Mouse (Mus musculus) heart, embryonic 16.5 days (tissue): ENCODE measurements around the gene Gpbar1. TPM values are rescaled to one million over a fixed set of nuclear protein-coding genes. Genes with fewer than 3 reads are reported as not detected.
A peak's percentile ranks its signal among the peaks of the same experiment; 100 is the strongest.

Experiments used
- ATAC-seq: fragments of 200-750 bp; cut with Nextera tagmentation; replicated peaks from 2 replicates; pipeline ENCODE4 v1.8.0; 2017; ENCODE audit warnings: moderate number of reproducible peaks; ENCODE audit not compliant: insufficient read depth, low FRiP score; ENCODE audit errors: extremely low read depth
- H3K27ac ChIP-seq: fragments of 300-500 bp; sonication (generic); 2 replicates; pipeline ENCODE4 v1.5.1; 2014; ENCODE audit warnings: mild to moderate bottlenecking, low read length, control low read depth, moderate library complexity
- H3K27me3 ChIP-seq: fragments of 300-500 bp; sonication (generic); 2 replicates; pipeline ENCODE4 v1.6.1; 2014; ENCODE audit warnings: low read length, mixed read lengths; ENCODE audit not compliant: control insufficient read depth, insufficient read depth
- H3K36me3 ChIP-seq: fragments of 300-500 bp; sonication (generic); 2 replicates; pipeline ENCODE4 v1.6.1; 2014; ENCODE audit not compliant: control insufficient read depth, insufficient read depth
- H3K4me1 ChIP-seq: fragments of 300-500 bp; sonication (generic); 2 replicates; pipeline ENCODE4 v1.6.1; 2014; ENCODE audit warnings: low read length, mixed read lengths; ENCODE audit not compliant: control insufficient read depth, insufficient read depth
- H3K4me2 ChIP-seq: fragments of 300-500 bp; sonication (generic); 2 replicates; pipeline ENCODE4 v1.6.1; 2014; ENCODE audit warnings: low read depth, mild to moderate bottlenecking, control low read depth, low read length
- H3K4me3 ChIP-seq: fragments of 300-500 bp; sonication (generic); 2 replicates; pipeline ENCODE4 v1.5.1; 2014; ENCODE audit warnings: mild to moderate bottlenecking, control low read depth, low read length
- H3K9ac ChIP-seq: fragments of 300-500 bp; sonication (generic); 2 replicates; pipeline ENCODE4 v1.6.1; 2014; ENCODE audit warnings: low read length, control low read depth
- H3K9me3 ChIP-seq: fragments of 300-500 bp; sonication (generic); replicated peaks from 2 replicates; pipeline ENCODE4 v1.6.1; 2016; ENCODE audit warnings: low read length; ENCODE audit not compliant: control insufficient read depth
- whole genome bisulfite sequencing: fragments of 180-500 bp; shearing (Covaris S2); extraction: QIAGEN DNeasy Blood & Tissue Kit; methylation state at CpG from one replicate; pipeline ENCODE4 v1.1.7; 2014; 5-methylcytosine and 5-hydroxymethylcytosine counted together
- polyA plus RNA-seq: library from polyadenylated mRNA; unstranded; fragments of >200 nt; fragmentation: Nextera tagmentation; extraction: Ambion mirVana; gene quantifications from 2 replicates; pipeline ENCODE4 v1.2.1, GENCODE M21; 2015

Gpbar1 gene
- polyA plus RNA-seq, 1 experiment from 2014 or later = 0.30 TPM

- peak overlapping the region; percentile 9; the same call in 1 of the 2 replicates for H3K4me3 ChIP-seq
Measured at GRCm38 (mm10) chr1:74240311-74240710, 38.0 kb upstream of the Gpbar1 start.

GRCm38 (mm10) chr1:74240832-74241231, 37.5 kb upstream of the Gpbar1 start:
- ATAC-seq = no peak
- no peaks in the 10 kb centered on the region for H3K27me3 ChIP-seq
- H3K4me1 ChIP-seq = peaks cover 52% of the 10 kb centered on the region
- peak overlapping the region; percentile 82 for H3K27ac ChIP-seq
- H3K9ac ChIP-seq = peak overlapping the region; percentile 34
- H3K9me3 ChIP-seq = no peaks in the 10 kb centered on the region
- WGBS = 31% methylated on average over 4 of the region's 4 CpGs
- no peak overlapping the region for H3K4me3 ChIP-seq
- H3K36me3 ChIP-seq = 0 out of 2 replicates have a peak, but pooled peaks cover under 1% of the 10 kb centered on the region
- peak overlapping the region; percentile 77 for H3K4me2 ChIP-seq

More at GRCm38 (mm10) chr1:74240311-74240710, 38.0 kb upstream of the Gpbar1 start:
- Histone ChIP-seq H3K9ac (peak overlapping the region; percentile 34), H3K4me1 (peaks cover 49% of the 10 kb centered on the region), H3K36me3 (no peaks in the 10 kb centered on the region), H3K27ac (peak overlapping the region; percentile 82), H3K27me3 (no peaks in the 10 kb centered on the region), H3K4me2 (peak overlapping the region; percentile 77), H3K9me3 (no peaks in the 10 kb centered on the region)
- 13% methylated on average over 6 of the region's 6 CpGs for WGBS
- 0 out of 2 replicates have a peak, but pooled peaks have one; percentile 43 for ATAC-seq

GRCm38 (mm10) chr1:74245525-74245924, 32.8 kb upstream of the Gpbar1 start:
- Histone ChIP-seq H3K27me3 (no peaks in the 10 kb centered on the region), H3K27ac (no peak overlapping the region), H3K4me1 (peaks cover 46% of the 10 kb centered on the region), H3K4me3 (no peak overlapping the region), H3K9me3 (no peaks in the 10 kb centered on the region), H3K4me2 (no peak overlapping the region), H3K9ac (no peak overlapping the region), H3K36me3 (peaks cover 12% of the 10 kb centered on the region; the same call in 1 of the 2 replicates)
- ATAC-seq = no peak
- 69% methylated on average over 2 of the region's 2 CpGs for WGBS

GRCm38 (mm10) chr1:74248799-74249198, 29.6 kb upstream of the Gpbar1 start:
- H3K27me3 ChIP-seq = no peaks in the 10 kb centered on the region
- peaks cover 39% of the 10 kb centered on the region for H3K4me1 ChIP-seq
- H3K27ac ChIP-seq = peak overlapping the region; percentile 86
- H3K9me3 ChIP-seq = no peaks in the 10 kb centered on the region
- 31% methylated on average over 1 of the region's 1 CpGs for WGBS
- no peak overlapping the region for H3K4me2 ChIP-seq
- peak; percentile 78 for ATAC-seq
- H3K9ac ChIP-seq = no peak overlapping the region
- no peak overlapping the region for H3K4me3 ChIP-seq
- peaks cover 37% of the 10 kb centered on the region for H3K36me3 ChIP-seq

- no peak for ATAC-seq
- 56% methylated on average over 5 of the region's 5 CpGs for WGBS
- Histone ChIP-seq H3K9ac (no peak overlapping the region), H3K36me3 (peaks cover 39% of the 10 kb centered on the region), H3K27ac (peak overlapping the region; percentile 86), H3K4me3 (no peak overlapping the region), H3K27me3 (no peaks in the 10 kb centered on the region), H3K9me3 (no peaks in the 10 kb centered on the region), H3K4me2 (no peak overlapping the region), H3K4me1 (peaks cover 35% of the 10 kb centered on the region)
Measured at GRCm38 (mm10) chr1:74249331-74249980, 28.9 kb upstream of the Gpbar1 start.

GRCm38 (mm10) chr1:74250096-74250495, 28.3 kb upstream of the Gpbar1 start:
- H3K36me3 ChIP-seq = peaks cover 39% of the 10 kb centered on the region
- no peak overlapping the region for H3K4me3 ChIP-seq
- H3K4me1 ChIP-seq = peaks cover 31% of the 10 kb centered on the region
- H3K9ac ChIP-seq = no peak overlapping the region
- 85% methylated on average over 4 of the region's 4 CpGs for WGBS
- H3K27me3 ChIP-seq = no peaks in the 10 kb centered on the region
- 0 out of 2 replicates have a peak overlapping the region, but pooled peaks have one; percentile 18 for H3K27ac ChIP-seq
- no peak overlapping the region for H3K4me2 ChIP-seq
- ATAC-seq = no peak
- no peaks in the 10 kb centered on the region for H3K9me3 ChIP-seq

GRCm38 (mm10) chr1:74255704-74256345, 22.5 kb upstream of the Gpbar1 start:
- Histone ChIP-seq H3K4me1 (peaks cover 14% of the 10 kb centered on the region), H3K27ac (no peak overlapping the region)
- 93% methylated on average over 8 of the region's 8 CpGs for WGBS

GRCm38 (mm10) chr1:74256782-74257181, 21.6 kb upstream of the Gpbar1 start:
- no peaks in the 10 kb centered on the region for H3K9me3 ChIP-seq
- 0 out of 2 replicates have a peak, but pooled peaks have one; percentile 60 for ATAC-seq
- H3K4me2 ChIP-seq = no peak overlapping the region
- 39% methylated on average over 4 of the region's 4 CpGs for WGBS
- H3K27me3 ChIP-seq = no peaks in the 10 kb centered on the region
- peaks cover 14% of the 10 kb centered on the region for H3K4me1 ChIP-seq
- no peak overlapping the region; the same call in 1 of the 2 replicates for H3K27ac ChIP-seq
- H3K9ac ChIP-seq = no peak overlapping the region
- H3K4me3 ChIP-seq = no peak overlapping the region
- H3K36me3 ChIP-seq = peaks cover 47% of the 10 kb centered on the region

More at GRCm38 (mm10) chr1:74255704-74256345, 22.5 kb upstream of the Gpbar1 start:
- Histone ChIP-seq H3K9me3 (no peaks in the 10 kb centered on the region), H3K27me3 (no peaks in the 10 kb centered on the region), H3K36me3 (peaks cover 56% of the 10 kb centered on the region), H3K4me3 (no peak overlapping the region), H3K9ac (no peak overlapping the region), H3K4me2 (no peak overlapping the region)
- no peak for ATAC-seq

GRCm38 (mm10) chr1:74262510-74262909, 15.8 kb upstream of the Gpbar1 start:
- Histone ChIP-seq H3K4me3 (no peak overlapping the region), H3K4me2 (no peak overlapping the region), H3K9me3 (no peaks in the 10 kb centered on the region), H3K9ac (no peak overlapping the region), H3K4me1 (no peaks in the 10 kb centered on the region), H3K27ac (no peak overlapping the region), H3K36me3 (peaks cover 69% of the 10 kb centered on the region), H3K27me3 (no peaks in the 10 kb centered on the region)
- 68% methylated on average over 6 of the region's 6 CpGs for WGBS
- no peak for ATAC-seq
